Mouse (Mus musculus): ENCODE measurements around the gene Ercc2.

The Ercc2 gene

DNA sequence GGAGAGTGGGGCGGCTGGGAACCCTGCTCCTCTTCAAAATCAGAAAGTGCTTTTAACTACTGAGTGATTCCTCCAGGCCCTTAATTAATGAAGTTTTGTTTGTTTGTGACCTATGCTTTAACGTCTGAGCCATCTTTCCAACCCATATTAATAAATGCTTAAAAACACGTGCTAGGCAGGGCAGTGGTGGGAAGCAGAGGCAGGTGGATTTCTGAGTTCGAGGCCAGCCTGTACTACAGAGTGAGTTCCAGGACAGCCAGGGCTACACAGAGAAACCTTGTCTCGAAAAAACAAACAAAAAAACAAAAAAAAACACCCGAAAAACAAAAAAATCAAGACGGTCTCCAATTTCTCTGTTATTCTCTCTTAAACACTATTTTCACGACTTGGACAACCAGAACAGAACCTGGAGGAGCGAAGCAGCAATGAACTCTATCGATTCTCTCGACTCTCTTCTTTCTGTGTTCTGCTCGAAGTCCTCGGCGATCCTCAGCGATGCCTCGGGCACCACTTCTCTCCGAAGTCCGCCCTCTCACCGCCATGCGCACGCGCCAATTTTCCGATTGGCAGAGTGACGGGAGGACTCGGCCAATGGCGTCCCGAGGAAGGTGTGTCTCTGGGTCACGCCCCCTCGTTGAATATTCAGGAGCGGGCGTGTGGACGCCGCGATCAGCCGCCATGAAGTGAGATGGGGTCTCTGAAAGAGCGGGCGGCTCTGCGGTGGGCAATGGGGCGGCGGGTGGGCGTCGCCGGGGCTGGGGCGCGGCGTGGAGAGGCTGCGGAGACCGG lies at the start of gene Ercc2:
TSS of gene Ercc2 (plus strand) at position 634 of the 789 bp plus-strand sequence.
- peak; percentile 99 for DNase-seq (ENCODE audit: low spot score in 2 of 2)

DNA sequence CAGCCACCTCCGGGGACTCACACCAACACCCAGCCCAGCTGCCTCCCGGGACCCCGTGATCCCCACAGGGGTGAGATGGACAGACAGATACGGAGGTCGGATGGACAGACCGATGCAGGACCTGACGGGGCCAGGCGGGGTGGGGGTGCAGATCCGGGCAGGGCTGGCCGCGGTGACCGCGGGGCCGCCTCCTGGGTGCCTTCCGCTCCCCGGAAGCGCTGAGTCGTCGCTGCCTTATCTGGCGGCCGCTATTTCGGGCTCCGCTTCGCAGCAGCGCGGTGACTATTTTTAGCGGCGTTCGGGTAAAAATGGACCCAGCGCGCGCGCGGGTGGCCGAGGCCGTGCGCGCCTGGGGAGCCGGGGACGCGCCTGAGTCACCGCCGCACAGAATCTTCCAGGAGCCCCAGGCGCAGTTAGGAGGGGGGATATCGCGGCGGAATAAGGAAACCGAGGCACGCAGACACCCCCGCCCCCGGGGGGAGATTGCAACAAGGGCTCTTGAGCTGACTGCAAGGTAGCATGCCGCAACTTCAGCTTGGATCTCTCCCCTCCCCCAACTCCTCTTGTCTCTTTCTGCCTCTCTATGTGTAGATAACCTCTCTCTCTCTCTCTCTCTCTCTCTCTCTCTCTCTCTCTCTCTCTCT lies 49.0 kb upstream of the Ercc2 start:
- peak; percentile 66 to 83 for DNase-seq (ENCODE audit: low spot score in 2 of 2)

DNA sequence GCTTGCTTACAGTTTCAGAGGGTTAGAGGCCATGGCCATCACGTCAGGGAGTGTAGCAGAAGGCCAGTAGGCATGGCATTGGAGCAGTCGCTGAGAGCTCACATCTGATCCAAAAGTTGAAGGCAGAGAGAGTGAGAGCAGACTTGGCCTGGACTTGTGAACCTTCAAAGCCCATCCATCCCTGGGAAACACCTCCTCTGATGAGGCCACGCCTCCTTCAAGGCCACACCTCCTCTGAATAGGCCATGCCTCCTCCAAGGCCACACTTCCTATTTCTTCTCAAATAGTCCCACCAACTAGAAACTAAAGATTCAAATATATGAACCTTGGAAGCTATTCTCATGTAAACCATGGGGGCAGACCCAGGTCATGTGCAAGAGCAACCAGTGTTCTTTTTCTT lies 46.2 kb upstream of the Ercc2 start:
- no peak for DNase-seq (ENCODE audit: low spot score in 2 of 2)

DNA sequence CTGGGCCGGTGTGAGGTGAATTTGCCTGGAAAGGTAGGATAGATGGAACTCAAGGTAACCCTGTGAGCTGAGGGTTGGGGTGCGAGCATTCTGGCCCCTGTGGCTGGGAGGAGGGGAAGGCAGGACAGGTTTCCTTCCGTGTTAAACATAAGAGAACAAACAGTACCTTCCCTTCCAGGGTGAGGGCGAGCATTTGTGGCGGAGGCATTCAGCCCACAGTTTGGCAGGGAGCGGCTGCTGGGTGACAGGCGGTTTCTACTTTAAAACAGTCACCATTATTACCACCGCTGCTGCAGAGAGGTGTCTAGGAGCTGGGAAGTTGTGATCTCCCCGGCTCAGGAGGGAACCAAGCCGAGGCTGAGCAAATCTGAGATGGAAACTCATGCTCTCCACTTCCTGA lies 44.7 kb upstream of the Ercc2 start:
- DNase-seq (ENCODE audit: low spot score in 2 of 2), result no peak

DNA sequence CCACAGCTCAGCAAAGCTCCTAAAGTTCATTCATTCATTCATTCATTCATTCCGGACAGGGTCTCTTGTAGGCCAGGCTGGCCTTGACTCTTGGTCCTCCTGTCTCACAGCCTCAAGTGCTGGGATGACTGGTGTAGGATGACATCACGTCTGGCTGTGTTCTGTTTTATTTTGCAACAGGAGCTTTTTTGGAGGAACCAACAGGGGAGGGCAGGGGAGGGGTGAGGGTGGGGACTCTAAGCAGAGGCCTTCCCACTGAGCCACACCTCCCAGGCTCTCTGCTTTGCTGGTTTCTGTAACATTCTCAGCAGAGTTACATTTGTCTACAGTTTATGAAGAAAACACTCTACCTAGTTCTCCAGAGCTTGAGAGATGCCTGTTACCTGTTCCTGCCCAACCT lies 43.8 kb upstream of the Ercc2 start:
- DNase-seq (ENCODE audit: low spot score in 2 of 2), result no peak

DNA sequence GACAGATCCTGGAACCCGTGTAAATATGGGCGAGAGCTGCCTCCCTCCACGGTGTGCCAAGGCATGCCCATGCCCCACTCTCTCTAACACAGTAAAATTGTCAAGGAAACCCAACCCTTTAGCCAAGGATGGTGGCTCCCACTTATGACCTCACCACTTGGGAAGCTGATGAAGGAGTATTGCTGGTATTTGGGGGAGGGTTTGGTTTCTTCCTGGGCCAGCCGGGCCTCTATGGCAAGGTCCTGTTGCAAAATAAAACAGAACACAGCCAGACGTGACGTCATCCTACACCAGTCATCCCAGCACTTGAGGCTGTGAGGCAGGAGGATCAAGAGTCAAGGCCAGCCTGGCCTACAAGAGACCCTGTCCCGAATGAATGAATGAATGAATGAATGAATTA lies 43.2 kb upstream of the Ercc2 start:
- no peak for DNase-seq (ENCODE audit: low spot score in 2 of 2)

DNA sequence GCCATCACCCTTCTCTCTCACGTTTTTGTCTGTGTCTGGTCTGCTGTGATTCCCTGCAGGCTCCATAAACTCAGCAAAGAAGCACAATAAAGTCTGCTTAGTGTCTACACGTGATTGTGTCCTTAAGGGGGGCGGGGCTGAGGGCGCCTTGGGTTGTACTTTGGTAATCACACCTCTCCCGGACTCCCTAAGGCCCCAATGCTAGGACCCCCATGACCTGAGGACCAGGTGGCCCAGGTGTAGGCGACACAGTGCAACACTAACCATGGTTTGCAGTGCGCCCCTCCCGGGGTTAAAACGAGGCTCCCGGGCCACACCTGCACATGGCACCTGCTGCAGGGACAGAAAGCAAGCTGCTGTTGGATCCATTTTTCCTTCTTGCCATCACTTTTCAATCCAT lies 40.6 kb upstream of the Ercc2 start:
- DNase-seq (ENCODE audit: low spot score in 2 of 2), result no peak

DNA sequence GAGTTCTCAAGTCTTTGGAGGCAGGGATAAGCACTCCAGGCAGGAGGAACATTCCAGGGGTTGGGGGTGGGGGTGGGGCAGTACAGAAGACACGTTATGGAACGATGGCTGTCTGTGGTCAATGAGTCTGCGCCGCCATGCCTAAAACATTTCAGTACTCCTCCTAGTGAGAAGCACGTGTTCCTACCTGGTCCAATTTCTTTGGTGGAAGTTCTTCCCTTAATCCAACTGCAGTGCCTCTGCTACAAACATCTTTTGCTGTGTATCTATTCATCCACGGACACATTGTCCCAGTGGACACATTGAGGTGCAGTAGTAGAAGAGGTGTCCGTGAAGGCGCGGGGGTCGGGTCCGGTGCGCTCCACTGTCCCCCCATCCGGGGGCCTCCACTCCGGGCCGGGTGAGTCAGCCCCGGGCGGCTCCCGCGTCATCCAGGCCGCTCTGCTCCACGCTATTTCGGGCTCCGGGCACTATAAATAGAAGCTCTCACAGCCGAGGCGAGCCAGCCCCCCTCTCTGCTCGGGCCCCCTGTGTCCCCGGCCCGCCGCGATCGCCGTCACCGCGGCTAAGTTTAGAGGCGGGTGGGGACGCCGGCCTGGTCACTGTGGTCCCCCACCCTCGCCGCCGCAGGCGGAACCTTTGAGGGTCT lies 39.9 kb upstream of the Ercc2 start:
- DNase-seq (ENCODE audit: low spot score in 2 of 2), result no peak

DNA sequence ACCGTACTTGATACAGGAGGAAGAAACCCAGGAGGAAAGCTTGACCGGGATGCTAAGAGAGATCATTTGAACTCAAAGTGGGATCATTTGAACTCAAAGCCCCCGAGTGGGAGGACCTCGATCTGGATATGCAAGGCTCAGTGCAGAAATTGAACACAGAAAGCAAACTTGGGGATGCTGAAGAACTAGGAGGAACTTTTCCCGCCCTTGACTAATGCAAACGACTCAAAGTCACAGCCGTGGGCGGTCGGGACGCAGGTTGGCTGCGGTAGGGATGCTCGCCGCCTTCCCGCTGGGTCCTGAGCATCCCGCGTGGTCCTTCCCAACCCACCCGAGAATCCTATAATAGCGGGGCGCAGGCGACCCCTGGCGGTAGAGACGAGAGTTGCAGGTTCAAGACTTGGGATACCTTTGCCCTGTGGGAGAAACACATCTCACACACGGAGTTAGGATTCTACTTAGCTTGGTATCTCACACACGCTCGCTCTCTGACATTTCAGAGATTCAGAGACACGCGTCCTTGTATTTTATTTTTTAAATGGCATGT lies 39.3 kb upstream of the Ercc2 start:
- DNase-seq (ENCODE audit: low spot score in 2 of 2), result peak; percentile 73 to 92

DNA sequence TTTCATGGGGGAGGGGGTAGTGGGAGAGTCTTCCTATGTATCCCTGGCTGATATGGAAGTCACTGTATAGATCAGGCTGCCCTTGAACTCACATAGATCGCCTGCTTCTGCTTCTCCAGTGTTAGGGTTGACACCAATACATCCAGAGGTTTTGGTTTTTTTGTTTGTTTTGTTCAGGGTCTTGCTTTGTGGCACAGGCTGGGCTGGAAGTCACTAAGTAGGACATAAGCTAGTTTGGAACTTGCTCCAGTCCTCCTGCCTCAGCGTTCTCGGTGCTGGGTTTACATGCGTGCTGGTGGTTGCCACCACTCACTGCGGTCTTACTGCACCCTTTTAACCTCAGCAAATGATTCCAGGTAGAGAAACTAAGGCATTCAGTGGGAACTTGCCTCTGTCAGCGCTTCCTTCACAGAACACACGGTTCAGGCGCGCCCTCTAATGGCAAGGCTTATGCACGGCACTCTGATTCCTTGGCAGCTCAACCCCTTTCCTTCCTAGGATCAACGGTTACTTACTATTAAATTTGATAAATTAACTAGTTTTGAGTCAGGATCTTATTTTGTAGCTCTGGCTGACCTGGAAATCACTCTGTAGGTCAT lies 38.5 kb upstream of the Ercc2 start:
- DNase-seq (ENCODE audit: low spot score in 2 of 2), result peak; percentile 73 to 88

DNA sequence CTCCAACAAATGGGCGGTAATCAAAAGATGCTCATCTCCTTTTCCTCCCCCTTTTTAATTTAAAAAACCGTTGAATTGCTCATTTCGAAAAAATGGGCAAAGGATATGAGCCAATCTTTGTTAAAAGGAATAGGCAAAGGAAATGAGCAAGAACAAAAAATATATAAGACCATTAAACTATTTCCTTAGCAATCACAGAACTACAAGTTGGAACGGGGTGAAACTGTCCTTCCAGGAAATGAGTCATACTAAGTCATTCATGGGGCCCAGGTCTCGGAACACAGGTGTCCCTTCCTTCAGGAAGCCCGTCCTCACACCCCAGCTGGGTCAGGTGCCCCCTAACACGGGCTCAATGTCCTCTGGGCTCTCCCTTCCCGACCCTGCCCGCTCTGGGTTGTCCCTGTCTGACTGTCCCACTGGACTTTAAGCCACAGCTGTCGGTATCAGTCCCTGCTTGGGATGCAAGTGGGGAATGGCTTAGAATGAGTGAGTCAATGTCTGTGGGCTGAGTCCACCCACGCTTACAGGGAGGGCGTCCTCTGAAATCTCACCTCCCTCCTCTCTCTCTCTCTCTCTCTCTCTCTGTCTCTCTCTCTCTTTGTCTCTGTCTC lies 37.5 kb upstream of the Ercc2 start, which contains the start of gene Ercc1:
TSS of gene Ercc1 (plus strand) at position 542 of the 611 bp plus-strand sequence.
- DNase-seq (ENCODE audit: low spot score in 2 of 2), result no peak

DNA sequence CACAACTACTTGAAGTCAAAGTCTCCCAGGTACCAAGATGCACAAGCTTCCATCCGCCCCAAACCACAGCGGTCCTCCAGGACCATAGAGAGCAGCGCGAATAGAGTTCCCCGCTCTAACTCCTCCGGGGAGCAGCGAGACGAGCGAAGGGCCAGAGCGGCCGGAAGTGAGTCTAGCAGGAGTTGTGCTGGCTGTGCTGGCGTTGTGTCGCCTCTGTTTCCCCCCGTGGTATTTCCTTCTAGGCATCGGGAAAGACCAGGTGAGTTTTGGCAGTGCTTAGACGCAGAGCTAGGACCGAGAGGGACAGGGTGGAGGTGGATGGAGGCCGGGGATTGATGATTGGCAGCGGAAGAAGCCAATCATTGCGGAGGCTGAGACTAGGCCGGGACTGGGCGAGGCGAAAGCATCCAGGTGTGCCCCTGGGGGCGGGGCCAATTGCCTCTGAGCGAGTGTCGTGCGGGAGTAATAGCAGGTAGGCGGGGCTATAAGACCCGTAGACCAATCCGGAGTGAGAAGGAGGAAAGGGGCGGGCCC lies 36.8 kb upstream of the Ercc2 start:
- DNase-seq (ENCODE audit: low spot score in 2 of 2), result peak; percentile 97 to 98

DNA sequence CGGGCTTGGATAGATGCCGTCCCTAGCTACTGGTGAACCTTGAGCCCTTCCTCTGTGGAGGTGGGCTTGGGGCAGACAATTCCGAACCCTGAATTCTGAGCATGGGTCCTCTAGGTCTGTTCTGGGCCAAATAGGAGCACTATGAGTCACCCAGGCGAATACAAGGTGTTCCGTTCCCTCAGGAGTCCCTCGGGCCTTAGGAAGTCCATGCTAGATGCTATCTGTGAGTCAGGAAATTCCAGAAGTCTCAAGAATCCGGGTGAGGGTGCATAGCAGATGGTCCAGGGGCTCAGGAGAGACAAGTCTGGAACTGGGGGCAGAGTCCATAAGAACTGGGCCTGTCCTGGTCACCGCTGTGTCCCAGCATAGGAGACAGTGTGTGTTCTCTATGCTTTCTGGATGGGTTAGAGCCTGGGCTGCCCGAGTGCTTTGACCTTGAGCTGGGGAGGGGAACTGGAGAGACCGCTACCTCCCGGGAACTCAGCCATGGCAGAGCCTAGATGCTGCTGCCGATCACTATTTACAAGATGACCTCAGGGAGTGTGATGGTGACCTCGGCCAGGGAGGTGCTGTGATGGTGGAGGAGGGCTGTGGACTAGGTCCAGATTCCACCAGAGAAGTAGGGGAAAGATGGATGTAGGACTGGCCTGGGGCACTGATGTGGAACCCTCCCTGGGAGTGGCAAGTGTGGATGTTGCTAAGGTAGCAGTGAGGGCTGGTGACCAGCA lies 32.5 kb upstream of the Ercc2 start:
- no peak for DNase-seq (ENCODE audit: low spot score in 2 of 2)

DNA sequence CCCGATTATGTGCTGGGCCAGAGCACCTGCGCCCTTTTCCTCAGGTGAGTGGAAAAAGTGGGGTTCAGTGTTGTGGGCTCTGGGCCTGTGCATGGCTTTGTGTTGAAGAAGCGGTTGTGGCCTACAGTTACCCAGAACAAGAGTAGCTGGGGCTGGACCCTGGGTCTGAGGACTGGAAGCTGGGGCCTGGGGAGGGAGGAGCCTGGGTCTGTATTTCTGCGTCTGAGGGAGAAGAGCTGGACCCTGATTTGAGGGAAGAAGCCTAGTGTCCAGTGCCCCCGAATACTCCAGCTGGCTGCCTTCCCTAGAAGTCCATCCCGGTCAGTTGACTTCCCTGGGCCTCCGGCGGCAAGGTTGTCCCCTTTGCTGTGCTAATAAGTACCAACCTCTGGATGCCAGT lies 31.6 kb upstream of the Ercc2 start:
- DNase-seq (ENCODE audit: low spot score in 2 of 2), result no peak

DNA sequence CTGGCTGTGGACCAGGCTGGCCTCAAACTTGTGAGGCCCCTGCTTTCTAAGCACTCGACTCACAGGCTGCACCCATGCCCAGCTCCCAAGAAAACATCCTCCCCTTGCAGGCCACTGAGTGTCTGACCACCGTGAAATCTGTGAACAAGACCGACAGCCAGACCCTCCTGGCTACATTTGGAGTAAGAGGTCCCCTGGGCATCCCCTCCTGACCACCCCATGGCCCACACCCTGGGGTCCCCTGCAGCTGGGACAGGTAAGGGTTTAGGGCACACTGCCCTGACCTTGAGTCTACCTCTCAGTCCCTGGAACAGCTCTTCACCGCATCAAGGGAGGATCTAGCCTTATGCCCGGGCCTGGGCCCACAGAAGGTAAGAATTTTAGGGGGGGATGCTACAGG lies 26.8 kb upstream of the Ercc2 start:
- no peak for DNase-seq (ENCODE audit: low spot score in 2 of 2)

DNA sequence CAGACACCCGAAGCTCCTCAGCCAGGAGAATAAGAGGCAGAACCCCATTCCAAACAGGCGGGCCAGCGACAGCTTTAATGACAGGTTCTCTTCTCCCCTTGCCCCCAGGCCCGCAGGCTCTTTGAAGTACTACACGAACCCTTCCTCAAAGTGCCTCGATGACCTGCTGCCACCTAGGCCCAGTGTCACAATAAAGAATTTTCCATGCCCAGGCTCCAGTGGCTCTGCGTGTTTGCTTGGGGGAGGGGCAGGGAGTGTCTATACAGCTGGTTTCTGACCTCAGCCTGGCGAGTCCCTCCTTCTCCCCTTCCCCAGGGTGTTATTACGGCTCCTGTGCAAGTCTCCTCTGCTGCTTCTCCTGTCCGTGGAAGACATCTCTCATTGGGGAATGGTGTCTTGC lies 25.5 kb upstream of the Ercc2 start:
- no peak for DNase-seq (ENCODE audit: low spot score in 2 of 2)

DNA sequence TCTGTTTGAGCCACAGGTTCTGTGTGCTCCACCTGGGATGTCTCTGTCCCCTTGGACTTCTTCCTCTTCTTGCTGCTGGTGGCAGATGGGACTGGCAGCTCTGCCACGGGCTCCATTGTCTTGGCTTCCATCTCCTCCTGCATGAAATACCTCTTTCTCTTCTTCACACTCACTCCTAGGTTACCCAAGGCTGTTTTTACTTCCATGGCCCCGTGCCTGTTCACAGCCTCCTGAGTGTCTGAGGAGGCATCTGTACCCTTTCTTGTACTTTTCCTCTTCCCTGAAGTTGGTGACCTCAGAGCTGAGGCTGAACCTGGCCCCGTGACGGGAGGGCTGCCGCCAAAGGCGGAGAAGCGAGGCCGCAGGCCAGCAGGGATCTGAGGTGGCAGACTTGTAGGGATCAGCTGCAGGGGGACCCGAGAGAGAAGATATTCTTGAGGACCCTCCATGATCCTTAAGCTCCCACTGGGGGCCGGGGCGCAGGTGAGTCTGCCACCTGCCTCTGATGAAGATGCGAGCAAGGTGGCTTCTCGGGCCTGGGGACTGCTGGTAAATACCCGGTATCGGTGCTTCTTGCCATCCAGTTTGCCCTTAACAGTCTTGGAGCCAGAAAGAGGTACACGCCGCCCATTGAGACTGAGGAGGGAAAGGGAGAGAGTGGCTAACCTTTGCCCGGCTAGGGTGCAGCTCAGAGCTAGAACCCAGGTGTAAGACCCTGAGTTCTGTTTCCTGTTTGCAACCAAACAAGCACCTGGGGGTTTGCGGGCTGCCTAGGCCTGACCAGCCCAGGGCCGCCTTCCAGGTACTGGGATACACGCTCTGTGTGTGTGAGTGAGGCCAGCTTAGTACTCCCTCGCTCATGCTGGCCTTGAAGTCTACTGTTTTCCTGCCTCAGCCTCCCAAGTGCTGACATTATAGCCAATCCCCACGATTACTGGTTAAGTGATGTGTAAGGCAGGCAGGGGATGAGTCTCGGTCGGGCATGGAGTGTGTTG lies 24.1 kb upstream of the Ercc2 start:
- DNase-seq (ENCODE audit: low spot score in 2 of 2), result peak in 1 of 2 experiments; percentile 63

DNA sequence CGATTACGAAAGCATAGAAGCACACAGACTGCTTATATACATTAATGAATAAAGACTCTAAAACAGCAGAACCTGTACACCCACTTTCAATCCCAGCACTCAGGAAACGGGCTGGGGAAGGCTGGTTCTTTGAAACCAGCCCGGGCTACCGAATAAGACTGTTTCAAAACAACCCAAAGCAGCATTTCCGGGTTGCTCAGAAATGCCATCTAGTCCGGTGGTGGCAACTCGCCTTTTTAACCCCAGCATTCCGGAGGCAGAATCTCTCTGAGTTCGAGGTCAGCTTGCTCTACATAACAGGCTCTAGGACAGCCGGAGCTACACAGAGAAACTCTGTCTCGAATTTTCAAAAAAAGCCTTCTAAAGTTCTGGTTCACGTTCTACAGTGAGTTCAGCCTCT lies 23.2 kb upstream of the Ercc2 start:
- DNase-seq (ENCODE audit: low spot score in 2 of 2), result no peak

DNA sequence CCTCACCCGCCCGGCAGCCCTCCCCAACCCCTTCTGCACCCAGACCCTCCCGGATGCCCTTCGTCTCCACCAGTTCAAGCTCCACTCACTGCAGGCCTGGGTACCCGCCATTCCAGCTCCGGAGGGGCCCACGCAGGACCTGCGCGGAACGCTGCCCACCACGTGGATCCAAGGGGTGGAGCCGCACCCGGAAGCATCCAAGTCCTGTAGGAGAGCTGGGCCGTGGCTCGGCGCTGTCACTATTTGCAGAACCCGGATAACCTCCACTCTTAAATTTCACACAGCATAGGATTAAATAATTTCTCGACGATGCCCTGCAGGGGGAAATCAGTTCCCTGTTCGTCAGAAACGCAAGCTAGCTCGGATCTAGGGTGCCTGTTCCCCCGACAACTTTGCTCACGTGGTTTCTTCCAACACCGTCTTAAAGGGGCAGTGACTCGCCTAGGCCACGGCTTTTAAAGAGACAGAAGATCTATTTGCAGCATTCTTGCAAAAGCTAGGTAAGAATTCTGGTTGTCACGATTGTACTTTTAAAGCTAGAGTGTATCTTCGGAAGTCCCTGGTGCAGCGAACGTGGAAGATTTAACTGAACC lies 22.4 kb upstream of the Ercc2 start, which contains the start of the genes Cd3eap and Ppp1r13l:
TSS of gene Cd3eap (minus strand) at position 185 of the 593 bp plus-strand sequence.
TSS of gene Ppp1r13l (plus strand) at position 451 of the 593 bp plus-strand sequence.
- peak; percentile 81 to 90 for DNase-seq (ENCODE audit: low spot score in 2 of 2)
